Mouse (Mus musculus) monocyte, adult 2 months (primary cell): ENCODE results near the gene Olfr292.

ENCODE experiments used
- DNase-seq, 2 experiments: peaks; one replicate each; pipeline ENCODE4 v3.0.0; 2022; ENCODE audit warnings: low spot score in 2 of 2, low read depth in 1 of 2

Gene Olfr292

GRCm38 (mm10) chr7:86688030-86688429, at the start of gene Olfr292:
Gene Olfr292, plus strand, starts transcription at chr7:86688330.
- no peak for DNase-seq

- no peak for DNase-seq
Observed at GRCm38 (mm10) chr7:86648761-86649160, 39.4 kb upstream of the Olfr292 start, which contains the start of gene Olfr293. Gene Olfr293, plus strand, starts transcription at chr7:86649061.

- no peak for DNase-seq
Observed at GRCm38 (mm10) chr7:86725013-86725412, 36.9 kb downstream of the Olfr292 start.
